18 mouse cellular contexts compared by ENCODE assay signal in the genomic region with DNA sequence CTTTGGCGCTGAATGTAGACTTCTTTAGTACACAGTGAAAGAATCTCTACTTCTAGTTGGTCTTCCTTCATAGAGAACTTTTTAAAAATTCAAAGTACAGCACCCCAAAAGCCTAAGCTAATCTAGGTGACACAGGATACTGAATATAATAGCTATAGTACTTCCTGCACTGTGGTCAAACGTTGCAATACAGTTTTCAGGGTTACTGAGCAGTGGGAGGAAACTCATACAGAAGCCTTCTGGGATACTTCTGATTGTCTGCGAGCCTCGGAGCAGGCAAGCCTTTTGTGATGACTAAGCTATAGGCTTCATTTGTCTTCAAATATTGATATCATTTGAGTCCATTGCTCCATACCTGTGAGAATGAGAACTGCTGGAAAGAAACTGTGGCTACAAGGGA. TPM values are rescaled to one million over a fixed set of nuclear protein-coding genes. Genes with fewer than 3 reads are reported as not detected.
DNase-seq lines count a peak whose midpoint lies in the region; ATAC-seq lines count a peak whose summit lies in the region.
"Had no signal": no experiment of that assay in that cellular context is flagged by ENCODE, and none has a peak within 500 bp of the region (broad histone marks: within the 10 kb centered on the region; RNA-seq: fewer than 3 reads in every experiment).

No protein-coding gene starts in this region.

- DNase-seq in B cell, adult 2 months, result peak; percentile 30 to 35
- peak; percentile 46 for DNase-seq in CD4-positive, CD25-positive, alpha-beta regulatory T cell, adult 2 months (ENCODE audit: low read depth, low spot score)
- peak; percentile 45 for DNase-seq in naive thymus-derived CD4-positive, alpha-beta T cell, adult 2 months (ENCODE audit: low read depth)
- DNase-seq in urinary bladder, postnatal 14 days (ENCODE audit: low spot score), result no peak
- DNase-seq in left cerebral cortex, postnatal 25 days (ENCODE audit: low spot score in 2 of 2), result no peak
- DNase-seq: cerebellum, adult 11 months; cerebellum, adult 9-11 months; gastrocnemius, postnatal 10 days; heart, postnatal 36 days; kidney, adult 8-10 months; kidney, postnatal 14 days; liver, embryonic 13.5 days; thymus, postnatal 14 days had no signal

- ATAC-seq in granulocyte monocyte progenitor cell, adult 5-6 weeks (replicated peaks; ENCODE audit: poor library complexity, severe bottlenecking), result peak; percentile 48
- no peak for ATAC-seq in erythroblast, adult 5-6 weeks (replicated peaks; ENCODE audit: low FRiP score, poor library complexity, severe bottlenecking)
- ATAC-seq: forebrain, embryonic 16.5 days; intestine, embryonic 15.5 days; midbrain, embryonic 16.5 days had no signal

- intact Hi-C loops in left cerebral cortex, postnatal 25 days (cut with DNase I), result no loop called here

RNA-seq across cellular contexts. Expression of a gene that starts 7.4 kb away (rescaled TPM):
- 57.2 and 59.7 TPM in 2 replicates for total RNA-seq in granulocyte monocyte progenitor cell, adult 5-6 weeks (2014; fragmentation: Nextera tagmentation)
- 82.5 and 87.3 TPM in 2 replicates for total RNA-seq in granulocyte monocyte progenitor cell, adult 5-6 weeks (2017)
- 1 to 10 TPM; 1.1 to 2.3 TPM for total RNA-seq in left cerebral cortex, postnatal 25 days (2021)
- total RNA-seq in erythroblast, adult 5-6 weeks (2015; ENCODE audit: low replicate concordance), result 9.8 and 14.6 TPM in 2 replicates
- total RNA-seq in erythroblast, adult 5-6 weeks (2017; ENCODE audit: low replicate concordance), result 15.8 and 27.2 TPM in 2 replicates

Comparison
In these comparisons a context has a peak if more than half of its experiments do, and no peak if none do; other contexts are left out.
1. DNase-seq: peak in B cell, adult 2 months (2 of 2), CD4-positive, CD25-positive, alpha-beta regulatory T cell, adult 2 months (single experiment) and naive thymus-derived CD4-positive, alpha-beta T cell, adult 2 months (single experiment); none in urinary bladder, postnatal 14 days (single experiment) and left cerebral cortex, postnatal 25 days (0 of 2).